Mouse (Mus musculus): ENCODE results near the gene Chek2. TPM values are rescaled to one million over a fixed set of nuclear protein-coding genes. Genes with fewer than 3 reads are reported as not detected.
"Not testable (repeated sequence)": the region's sequence is repeated elsewhere in the genome, so short reads cannot be mapped to it uniquely, and the experiment has no call there.

Gene Chek2
- total and polyA plus RNA-seq, 2 experiments from 2014 or later, result 2.6 to 3.2 TPM

GRCm38 (mm10) chr5:110831036-110831720, 8.6 kb upstream of the Chek2 start:
- Histone ChIP-seq H3K4me2 (ENCODE audit: low read depth, low read length, poor library complexity, severe bottlenecking) (no peak overlapping the region), H3K9ac (replicated peaks; ENCODE audit: low read length, poor library complexity, severe bottlenecking) (no peak overlapping the region), H3K36me3 (ENCODE audit: insufficient read depth, low read length) (no peaks in the 10 kb centered on the region), H3K27ac (ENCODE audit: low read depth, low read length) (no peak overlapping the region), H3K27me3 (ENCODE audit: insufficient read depth, low read length) (no peaks in the 10 kb centered on the region), H3K4me3 (ENCODE audit: low read depth, low read length) (no peak overlapping the region), H3K9me3 (ENCODE audit: low read length) (no peaks in the 10 kb centered on the region), H3K4me1 (ENCODE audit: insufficient read depth, low read length) (no peaks in the 10 kb centered on the region)
- no peak for TF ChIP-seq CTCF (IDR thresholded peaks at IDR 0.05)
- no peak for DNase-seq (ENCODE audit: low spot score)
- no peak for ATAC-seq (ENCODE audit: low FRiP score)
- WGBS, result 87% methylated on average over 5 of the region's 5 CpGs

- Histone ChIP-seq H3K9ac (replicated peaks; ENCODE audit: low read length, poor library complexity, severe bottlenecking) (no peak overlapping the region), H3K4me3 (ENCODE audit: low read depth, low read length) (no peak overlapping the region), H3K4me1 (ENCODE audit: insufficient read depth, low read length) (0 out of 2 replicates have a peak, but pooled peaks cover 3% of the 10 kb centered on the region), H3K36me3 (ENCODE audit: insufficient read depth, low read length) (no peaks in the 10 kb centered on the region), H3K9me3 (ENCODE audit: low read length) (no peaks in the 10 kb centered on the region), H3K27ac (ENCODE audit: low read depth, low read length) (no peak overlapping the region), H3K27me3 (ENCODE audit: insufficient read depth, low read length) (no peaks in the 10 kb centered on the region), H3K4me2 (ENCODE audit: low read depth, low read length, poor library complexity, severe bottlenecking) (no peak overlapping the region)
- ATAC-seq (ENCODE audit: low FRiP score), result no peak
- WGBS, result 31% methylated on average over 3 of the region's 3 CpGs
- peak; percentile 35 for DNase-seq (ENCODE audit: low spot score)
- peak; percentile 78 for TF ChIP-seq CTCF (IDR thresholded peaks at IDR 0.05)
Measured at GRCm38 (mm10) chr5:110835959-110836358, 3.8 kb upstream of the Chek2 start.

GRCm38 (mm10) chr5:110838016-110838415, 1.8 kb upstream of the Chek2 start:
- not testable (repeated sequence) for H3K36me3 ChIP-seq (ENCODE audit: insufficient read depth, low read length); H3K4me1 ChIP-seq (ENCODE audit: insufficient read depth, low read length); H3K9ac ChIP-seq (replicated peaks; ENCODE audit: low read length, poor library complexity, severe bottlenecking); H3K9me3 ChIP-seq (ENCODE audit: low read length); DNase-seq (ENCODE audit: low spot score); H3K4me2 ChIP-seq (ENCODE audit: low read depth, low read length, poor library complexity, severe bottlenecking); H3K27ac ChIP-seq (ENCODE audit: low read depth, low read length); H3K27me3 ChIP-seq (ENCODE audit: insufficient read depth, low read length); ATAC-seq (ENCODE audit: low FRiP score); H3K4me3 ChIP-seq (ENCODE audit: low read depth, low read length)
- WGBS, result 88% methylated on average over 5 of the region's 5 CpGs

- Histone ChIP-seq H3K9ac (replicated peaks; ENCODE audit: low read length, poor library complexity, severe bottlenecking) (peak overlapping the region; percentile 60), H3K4me3 (ENCODE audit: low read depth, low read length) (peak overlapping the region; percentile 66), H3K4me2 (ENCODE audit: low read depth, low read length, poor library complexity, severe bottlenecking) (peak overlapping the region; percentile 74), H3K4me1 (ENCODE audit: insufficient read depth, low read length) (0 out of 2 replicates have a peak, but pooled peaks cover 3% of the 10 kb centered on the region), H3K36me3 (ENCODE audit: insufficient read depth, low read length) (no peaks in the 10 kb centered on the region), H3K27ac (ENCODE audit: low read depth, low read length) (peak overlapping the region; percentile 52), H3K27me3 (ENCODE audit: insufficient read depth, low read length) (no peaks in the 10 kb centered on the region), H3K9me3 (ENCODE audit: low read length) (no peaks in the 10 kb centered on the region)
- 8% methylated on average over 28 of the region's 28 CpGs for WGBS
- DNase-seq (ENCODE audit: low spot score), result no peak
- TF ChIP-seq CTCF (IDR thresholded peaks at IDR 0.05), result no peak
- ATAC-seq (ENCODE audit: low FRiP score), result peak; percentile 86
Measured at GRCm38 (mm10) chr5:110839038-110839677, 621 bp upstream of the Chek2 start.

GRCm38 (mm10) chr5:110840465-110840864, 686 bp downstream of the Chek2 start:
- TF ChIP-seq CTCF (IDR thresholded peaks at IDR 0.05), result peak; percentile 58
- H3K27me3 ChIP-seq (ENCODE audit: insufficient read depth, low read length), result no peaks in the 10 kb centered on the region
- no peak for ATAC-seq (ENCODE audit: low FRiP score)

More at GRCm38 (mm10) chr5:110840465-110840864, 686 bp downstream of the Chek2 start:
- no peaks in the 10 kb centered on the region for H3K36me3 ChIP-seq (ENCODE audit: insufficient read depth, low read length)
- peak; percentile 15 for DNase-seq (ENCODE audit: low spot score)
- H3K27ac ChIP-seq (ENCODE audit: low read depth, low read length), result no peak overlapping the region
- H3K4me2 ChIP-seq (ENCODE audit: low read depth, low read length, poor library complexity, severe bottlenecking), result peak overlapping the region; percentile 89
- WGBS, result 12% methylated on average over 4 of the region's 4 CpGs
- peak overlapping the region; percentile 66; the same call in 1 of the 2 replicates for H3K4me3 ChIP-seq (ENCODE audit: low read depth, low read length)
- no peak overlapping the region; the same call in 1 of the 2 replicates for H3K9ac ChIP-seq (replicated peaks; ENCODE audit: low read length, poor library complexity, severe bottlenecking)
- 0 out of 2 replicates have a peak, but pooled peaks cover 3% of the 10 kb centered on the region for H3K4me1 ChIP-seq (ENCODE audit: insufficient read depth, low read length)
- no peaks in the 10 kb centered on the region for H3K9me3 ChIP-seq (ENCODE audit: low read length)
